Mouse (Mus musculus): Measurements from ENCODE around the gene Zfp598. TPM values are rescaled to one million over a fixed set of nuclear protein-coding genes. Genes with fewer than 3 reads are reported as not detected.
A peak's percentile ranks its signal among the peaks of the same experiment; 100 is the strongest.
"Not testable (repeated sequence)": the region's sequence is repeated elsewhere in the genome, so short reads cannot be mapped to it uniquely, and the experiment has no call there.

Gene Zfp598
- polyA plus RNA-seq, 1 experiment from 2014 or later = 17.7 TPM

DNA sequence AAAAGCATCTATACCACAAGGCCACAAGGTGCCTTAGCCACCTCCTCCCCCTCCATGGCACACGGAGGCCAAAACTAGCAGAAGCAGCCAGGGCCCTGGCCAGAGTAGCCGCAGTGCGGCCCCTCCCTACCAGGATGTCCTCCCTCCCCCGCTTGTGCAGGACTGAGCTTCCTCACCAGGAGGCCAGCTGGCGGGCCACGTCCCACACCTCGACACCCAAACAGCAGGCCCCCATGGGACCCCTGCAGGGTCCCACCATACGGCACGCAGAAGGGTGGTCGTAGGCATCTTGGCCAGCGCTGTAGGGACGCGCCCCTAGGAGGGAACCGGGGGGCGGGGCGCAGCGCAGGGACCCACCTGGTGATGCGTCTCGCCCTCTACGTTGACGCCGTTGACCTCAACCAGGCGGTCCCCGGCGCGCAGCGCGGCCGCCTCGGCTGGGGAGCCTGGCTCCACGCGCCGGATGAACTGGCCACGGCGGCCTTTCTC is 19.9 kb upstream of the Zfp598 start:
- H3K27ac ChIP-seq = peak overlapping the region; percentile 60; the same call in 1 of the 2 replicates
- H3K9ac ChIP-seq = peak overlapping the region; percentile 90
- peaks cover 60% of the 10 kb centered on the region for H3K27me3 ChIP-seq
- peaks cover 30% of the 10 kb centered on the region for H3K4me1 ChIP-seq (replicated peaks)
- no peaks in the 10 kb centered on the region for H3K36me3 ChIP-seq
- under 1% methylated on average over 35 of the region's 35 CpGs for WGBS
- H3K4me3 ChIP-seq = peak overlapping the region; percentile 72
- H3K4me2 ChIP-seq = peak overlapping the region; percentile 96
- no peaks in the 10 kb centered on the region for H3K9me3 ChIP-seq
- peak; percentile 64 for ATAC-seq (ENCODE audit: low FRiP score)

DNA sequence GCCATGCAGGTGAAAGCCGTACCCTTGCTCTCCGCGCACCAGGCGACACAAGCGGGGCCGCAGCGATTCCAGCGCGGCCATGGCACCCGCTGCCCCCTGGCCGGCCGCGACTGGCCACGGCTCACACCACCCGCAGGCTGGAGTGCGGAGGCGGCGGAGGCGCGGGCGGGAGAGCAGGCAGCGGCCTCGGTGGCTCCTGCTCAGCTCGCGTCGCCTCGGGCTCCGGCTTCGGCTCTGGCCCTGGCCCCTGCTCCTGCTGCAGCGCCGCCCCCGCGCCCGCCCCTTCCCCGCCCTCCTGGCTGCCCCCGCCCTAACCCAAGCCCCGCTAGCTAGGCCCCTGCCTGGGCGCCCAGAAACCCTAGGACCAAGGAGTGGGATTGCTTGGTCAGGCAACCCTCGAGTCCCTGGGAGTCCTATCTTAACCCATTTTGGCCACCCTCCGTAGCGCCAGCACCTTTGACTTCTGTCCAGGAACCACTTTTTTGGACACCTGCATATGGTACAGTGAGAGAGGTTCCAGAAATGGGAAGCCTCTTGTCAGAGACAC is 19.3 kb upstream of the Zfp598 start, which contains the start of gene Slc9a3r2:
Gene Slc9a3r2, minus strand, starts transcription at position 258 of the 547 bp plus-strand sequence.
- H3K4me1 ChIP-seq (replicated peaks) = peaks cover 28% of the 10 kb centered on the region
- ATAC-seq (ENCODE audit: low FRiP score) = peak; percentile 64
- peak within 1 kb of the TSS; percentile 60; the same call in 1 of the 2 replicates for H3K27ac ChIP-seq
- H3K9ac ChIP-seq = peak within 1 kb of the TSS; percentile 90
- H3K4me3 ChIP-seq = peak within 1 kb of the TSS; percentile 72
- H3K27me3 ChIP-seq = peaks cover 65% of the 10 kb centered on the region
- WGBS = 2% methylated on average over 40 of the region's 41 CpGs
- H3K9me3 ChIP-seq = no peaks in the 10 kb centered on the region
- no peaks in the 10 kb centered on the region for H3K36me3 ChIP-seq
- H3K4me2 ChIP-seq = peak within 1 kb of the TSS; percentile 96

DNA sequence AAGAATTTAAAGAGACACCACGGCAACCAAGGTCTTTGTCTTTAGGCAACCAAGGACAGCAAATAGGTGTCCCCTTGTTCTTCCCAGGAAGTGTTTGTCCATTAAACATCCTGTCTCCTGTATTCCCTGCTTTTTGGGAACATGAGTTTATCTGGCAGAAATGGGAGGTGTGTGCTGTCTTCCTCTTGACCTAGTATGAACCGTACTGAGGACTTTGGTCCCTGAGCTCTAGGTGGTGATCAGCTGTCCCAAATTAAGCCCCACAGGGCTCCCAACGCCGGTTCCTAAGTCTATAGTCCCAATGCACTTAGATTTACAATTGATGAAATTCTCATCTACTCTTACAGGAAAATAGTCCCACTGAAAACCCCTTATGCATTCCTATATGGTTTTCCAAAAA is 18.7 kb upstream of the Zfp598 start:
- no peaks in the 10 kb centered on the region for H3K36me3 ChIP-seq
- H3K4me2 ChIP-seq = peak overlapping the region; percentile 96
- ATAC-seq (ENCODE audit: low FRiP score) = no peak
- peak overlapping the region; percentile 72; the same call in 1 of the 2 replicates for H3K4me3 ChIP-seq
- H3K27ac ChIP-seq = no peak overlapping the region
- peaks cover 28% of the 10 kb centered on the region for H3K4me1 ChIP-seq (replicated peaks)
- 84% methylated on average over 4 of the region's 4 CpGs for WGBS
- H3K9ac ChIP-seq = peak overlapping the region; percentile 90; the same call in 1 of the 2 replicates
- peaks cover 67% of the 10 kb centered on the region for H3K27me3 ChIP-seq
- H3K9me3 ChIP-seq = no peaks in the 10 kb centered on the region

GRCm38 (mm10) chr17:24651835-24652234 is 17.7 kb upstream of the Zfp598 start:
- peaks cover 28% of the 10 kb centered on the region for H3K4me1 ChIP-seq (replicated peaks)
- H3K27ac ChIP-seq = no peak overlapping the region
- no peaks in the 10 kb centered on the region for H3K36me3 ChIP-seq
- no peaks in the 10 kb centered on the region for H3K9me3 ChIP-seq
- no peak overlapping the region for H3K4me2 ChIP-seq
- peaks cover 78% of the 10 kb centered on the region for H3K27me3 ChIP-seq
- H3K9ac ChIP-seq = no peak overlapping the region
- 71% methylated on average over 3 of the region's 3 CpGs for WGBS
- ATAC-seq (ENCODE audit: low FRiP score) = no peak
- no peak overlapping the region for H3K4me3 ChIP-seq

- Histone ChIP-seq H3K27me3 (peaks cover 83% of the 10 kb centered on the region), H3K36me3 (no peaks in the 10 kb centered on the region), H3K4me2 (peak overlapping the region; percentile 51), H3K9ac (no peak overlapping the region), H3K9me3 (no peaks in the 10 kb centered on the region), H3K4me1 (replicated peaks) (peaks cover 31% of the 10 kb centered on the region), H3K27ac (no peak overlapping the region), H3K4me3 (peak overlapping the region; percentile 18; the same call in 1 of the 2 replicates)
- 7% methylated on average over 19 of the region's 19 CpGs for WGBS
- ATAC-seq (ENCODE audit: low FRiP score) = no peak
Observed at GRCm38 (mm10) chr17:24653967-24654710, 15.3 kb upstream of the Zfp598 start.

DNA sequence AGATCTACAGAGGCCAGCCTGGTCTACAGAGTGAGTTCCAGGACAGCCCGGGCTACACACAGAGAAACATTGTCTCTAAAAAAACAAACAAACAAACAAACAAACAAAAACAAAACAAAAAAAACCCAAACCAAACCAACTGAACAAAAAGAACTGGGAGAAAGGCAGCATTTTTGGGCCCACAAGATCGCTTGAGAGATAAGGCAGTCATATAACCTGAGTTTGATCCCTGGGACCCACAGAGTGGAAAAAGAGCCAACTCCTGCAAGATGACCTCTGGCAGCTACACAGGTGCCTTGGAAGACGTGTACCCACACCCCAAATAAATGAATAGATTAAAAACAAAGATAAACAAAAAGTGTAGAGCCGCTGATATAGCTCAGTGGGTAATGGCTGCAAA is 14.5 kb upstream of the Zfp598 start:
- H3K9me3 ChIP-seq = no peaks in the 10 kb centered on the region
- H3K4me1 ChIP-seq (replicated peaks) = peaks cover 23% of the 10 kb centered on the region
- no peak for ATAC-seq (ENCODE audit: low FRiP score)
- WGBS = 81% methylated on average over 4 of the region's 4 CpGs
- no peak overlapping the region for H3K27ac ChIP-seq
- no peak overlapping the region for H3K4me2 ChIP-seq
- peaks cover 83% of the 10 kb centered on the region for H3K27me3 ChIP-seq
- H3K36me3 ChIP-seq = no peaks in the 10 kb centered on the region
- no peak overlapping the region for H3K9ac ChIP-seq
- H3K4me3 ChIP-seq = no peak overlapping the region

DNA sequence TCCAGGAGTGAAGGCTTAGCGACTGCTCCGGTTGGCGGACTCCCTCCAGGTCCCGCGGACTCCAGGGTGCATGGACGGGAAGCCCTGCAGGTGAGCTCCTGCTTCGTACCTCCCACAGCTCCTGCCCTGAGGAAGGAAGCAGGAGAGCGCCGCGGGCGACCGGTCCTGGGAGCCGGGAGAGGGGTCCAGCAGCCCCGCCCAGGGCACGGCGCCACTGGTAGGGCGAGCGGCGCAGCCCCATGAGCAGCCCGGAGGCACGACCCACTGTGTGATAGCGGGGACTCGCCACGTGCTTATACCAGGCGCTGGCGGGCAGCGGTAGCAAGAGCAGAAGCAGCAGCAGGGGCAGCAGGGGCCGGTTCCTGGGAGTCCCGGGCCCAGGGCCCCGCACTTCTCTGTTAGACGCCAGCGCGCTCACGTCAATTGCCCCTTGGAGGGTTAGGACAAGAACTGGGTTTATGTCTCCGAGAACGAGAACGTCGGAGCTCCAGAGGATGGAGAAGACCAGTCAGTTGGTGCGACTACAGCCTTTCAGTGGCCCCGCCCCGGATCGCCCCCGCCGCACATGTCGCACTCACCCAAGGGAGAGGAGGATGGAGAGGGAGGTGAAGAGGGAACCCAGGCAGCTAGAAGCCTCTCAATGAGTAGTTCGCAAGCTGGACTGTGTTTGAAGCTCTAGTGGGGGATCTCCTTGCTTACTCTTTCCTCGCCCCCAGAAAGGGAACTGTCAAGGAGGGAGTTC is 11.3 kb upstream of the Zfp598 start, which contains the start of gene Npw:
Gene Npw, minus strand, starts transcription at position 441 of the 742 bp plus-strand sequence.
- Histone ChIP-seq H3K9ac (peak within 1 kb of the TSS; percentile 66), H3K4me1 (replicated peaks) (peaks cover 16% of the 10 kb centered on the region), H3K36me3 (no peaks in the 10 kb centered on the region), H3K9me3 (no peaks in the 10 kb centered on the region), H3K27ac (no peak within 1 kb of the TSS), H3K27me3 (peaks cover 74% of the 10 kb centered on the region), H3K4me2 (peak within 1 kb of the TSS; percentile 59), H3K4me3 (peak within 1 kb of the TSS; percentile 35)
- WGBS = 2% methylated on average over 47 of the region's 47 CpGs
- peak; percentile 47; the same call in 1 of the 2 replicates for ATAC-seq (ENCODE audit: low FRiP score)

DNA sequence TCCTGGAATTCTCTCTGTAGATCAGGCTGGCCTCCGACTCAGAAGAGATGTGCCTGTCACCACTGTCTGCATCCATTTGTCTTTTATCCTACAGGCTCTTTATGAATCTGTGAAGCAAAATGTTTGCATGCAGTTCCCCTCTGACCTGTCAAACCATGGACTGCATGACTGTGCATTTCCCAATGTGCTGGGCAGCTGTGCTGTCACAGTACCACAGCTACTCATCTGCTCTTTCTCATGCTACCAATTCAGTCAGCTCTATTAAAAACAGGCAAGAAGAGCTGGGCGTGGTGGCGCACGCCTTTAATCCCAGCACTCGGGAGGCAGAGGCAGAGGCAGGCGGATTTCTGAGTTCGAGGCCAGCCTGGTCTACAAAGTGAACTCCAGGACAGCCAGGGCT is 2.5 kb upstream of the Zfp598 start:
- not testable (repeated sequence) for H3K4me2 ChIP-seq; H3K4me3 ChIP-seq; ATAC-seq (ENCODE audit: low FRiP score); H3K9me3 ChIP-seq; H3K27me3 ChIP-seq; H3K36me3 ChIP-seq; H3K9ac ChIP-seq; H3K27ac ChIP-seq
- WGBS = 69% methylated on average over 7 of the region's 7 CpGs
- peaks cover 26% of the 10 kb centered on the region for H3K4me1 ChIP-seq (replicated peaks)

GRCm38 (mm10) chr17:24667416-24667815 is 2.1 kb upstream of the Zfp598 start:
- Histone ChIP-seq H3K4me2 (no peak overlapping the region), H3K36me3 (no peaks in the 10 kb centered on the region), H3K27me3 (peaks cover 10% of the 10 kb centered on the region), H3K27ac (no peak overlapping the region), H3K9ac (no peak overlapping the region), H3K4me1 (replicated peaks) (peaks cover 31% of the 10 kb centered on the region), H3K9me3 (no peaks in the 10 kb centered on the region), H3K4me3 (no peak overlapping the region)
- no peak for ATAC-seq (ENCODE audit: low FRiP score)
- WGBS = 27% methylated on average over 6 of the region's 6 CpGs

DNA sequence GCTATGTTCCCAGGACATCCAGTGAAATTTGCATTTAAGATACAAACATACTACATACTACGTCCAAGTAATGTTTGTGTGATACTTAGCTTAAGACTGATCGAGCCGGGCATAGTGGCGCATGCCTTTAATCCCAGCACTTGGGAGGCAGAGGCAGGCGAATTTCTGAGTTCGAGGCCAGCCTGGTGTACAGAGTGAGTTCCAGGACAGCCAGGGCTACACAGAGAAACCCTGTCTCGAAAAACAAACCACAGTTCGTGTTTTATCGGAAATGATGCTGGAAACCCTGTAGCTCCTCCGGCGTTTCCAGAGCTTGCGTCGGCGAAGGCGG is 308 bp upstream of the Zfp598 start:
- H3K9me3 ChIP-seq, H3K36me3 ChIP-seq, H3K27me3 ChIP-seq: not testable (repeated sequence)
- peak overlapping the region; percentile 87 for H3K4me2 ChIP-seq
- ATAC-seq (ENCODE audit: low FRiP score) = peak; percentile 52
- 8% methylated on average over 15 of the region's 15 CpGs for WGBS
- H3K27ac ChIP-seq = peak overlapping the region; percentile 92
- peak overlapping the region; percentile 98 for H3K4me3 ChIP-seq
- H3K9ac ChIP-seq = peak overlapping the region; percentile 99
- peaks cover 37% of the 10 kb centered on the region for H3K4me1 ChIP-seq (replicated peaks)

- peak overlapping the region; percentile 92 for H3K27ac ChIP-seq
- no peak for ATAC-seq (ENCODE audit: low FRiP score)
- H3K36me3 ChIP-seq = no peaks in the 10 kb centered on the region
- H3K27me3 ChIP-seq = no peaks in the 10 kb centered on the region
- peak overlapping the region; percentile 87 for H3K4me2 ChIP-seq
- peak overlapping the region; percentile 99 for H3K9ac ChIP-seq
- peaks cover 37% of the 10 kb centered on the region for H3K4me1 ChIP-seq (replicated peaks)
- H3K4me3 ChIP-seq = peak overlapping the region; percentile 98
- H3K9me3 ChIP-seq = no peaks in the 10 kb centered on the region
- 17% methylated on average over 8 of the region's 8 CpGs for WGBS
Observed at GRCm38 (mm10) chr17:24670246-24670844, 858 bp downstream of the Zfp598 start.

DNA sequence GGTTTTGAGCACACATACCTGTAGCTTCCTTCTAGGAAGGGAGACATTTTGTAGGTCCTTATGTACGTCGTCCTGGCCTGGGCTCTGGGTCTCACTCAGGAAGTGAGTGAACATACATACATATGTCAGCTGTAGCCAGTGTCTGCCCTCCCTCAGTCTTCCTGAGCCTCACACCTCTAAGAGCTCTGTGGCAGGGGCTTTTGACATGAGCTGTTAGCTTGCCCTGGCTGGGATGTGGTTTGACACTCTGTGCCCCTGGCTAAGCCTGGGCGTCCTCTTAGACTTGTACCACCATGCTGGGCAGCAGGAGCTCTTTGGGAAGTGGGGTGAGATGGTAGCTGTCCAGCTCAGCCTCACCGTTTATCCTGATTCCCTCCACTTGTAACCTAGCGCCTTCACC is 1.9 kb downstream of the Zfp598 start:
- WGBS = 80% methylated on average over 5 of the region's 5 CpGs
- peaks cover 42% of the 10 kb centered on the region for H3K4me1 ChIP-seq (replicated peaks)
- H3K9ac ChIP-seq = peak overlapping the region; percentile 99
- ATAC-seq (ENCODE audit: low FRiP score) = no peak
- H3K4me3 ChIP-seq = 0 out of 2 replicates have a peak overlapping the region, but pooled peaks have one; percentile 98
- peak overlapping the region; percentile 87 for H3K4me2 ChIP-seq
- H3K9me3 ChIP-seq = no peaks in the 10 kb centered on the region
- H3K36me3 ChIP-seq = no peaks in the 10 kb centered on the region
- H3K27ac ChIP-seq = no peak overlapping the region
- no peaks in the 10 kb centered on the region for H3K27me3 ChIP-seq
